Mouse (Mus musculus): ENCODE measurements at regions not wholly inside any gene's neighbourhood (a gene's known extent, or its start where the extent isn't known, plus 50 kb on each side); places are given as distances from the start of the nearest gene placed in this dataset.

- DNase-seq (ENCODE audit: low read depth, low spot score): no peak
Observed at GRCm38 (mm10) chr13:59916166-59917044, 93.5 kb upstream of the Tut7 start.

GRCm38 (mm10) chr13:59915734-59916133 is 92.8 kb upstream of the Tut7 start:
- no peak for DNase-seq (ENCODE audit: low read depth, low spot score)

GRCm38 (mm10) chr13:59910179-59911071 is 87.5 kb upstream of the Tut7 start:
- DNase-seq (ENCODE audit: low read depth, low spot score): no peak

GRCm38 (mm10) chr13:59909400-59909799 is 86.5 kb upstream of the Tut7 start:
- no peak for DNase-seq (ENCODE audit: low read depth, low spot score)

GRCm38 (mm10) chr13:59908786-59909185 is 85.8 kb upstream of the Tut7 start:
- DNase-seq (ENCODE audit: low read depth, low spot score): no peak

GRCm38 (mm10) chr13:59905488-59905887 is 82.5 kb upstream of the Tut7 start:
- no peak for DNase-seq (ENCODE audit: low read depth, low spot score)

- no peak for DNase-seq (ENCODE audit: low read depth, low spot score)
Observed at GRCm38 (mm10) chr13:59904415-59904814, 81.5 kb upstream of the Tut7 start.

GRCm38 (mm10) chr13:59899521-59899920 is 76.6 kb upstream of the Tut7 start:
- DNase-seq (ENCODE audit: low read depth, low spot score): no peak

GRCm38 (mm10) chr13:59895754-59896153 is 72.8 kb upstream of the Tut7 start:
- DNase-seq (ENCODE audit: low read depth, low spot score): no peak

- DNase-seq (ENCODE audit: low read depth, low spot score): no peak
Observed at GRCm38 (mm10) chr13:59894094-59894493, 71.1 kb upstream of the Tut7 start.

- DNase-seq (ENCODE audit: low read depth, low spot score): no peak
Observed at GRCm38 (mm10) chr13:59892961-59893360, 70.0 kb upstream of the Tut7 start.

GRCm38 (mm10) chr13:59892340-59892739 is 69.4 kb upstream of the Tut7 start:
- no peak for DNase-seq (ENCODE audit: low read depth, low spot score)

GRCm38 (mm10) chr13:59891737-59892136 is 68.8 kb upstream of the Tut7 start:
- no peak for DNase-seq (ENCODE audit: low read depth, low spot score)

- peak; percentile 45 for DNase-seq (ENCODE audit: low read depth, low spot score)
Observed at GRCm38 (mm10) chr13:59889468-59890117, 66.6 kb upstream of the Tut7 start.

- DNase-seq (ENCODE audit: low read depth, low spot score): no peak
Observed at GRCm38 (mm10) chr13:59888038-59889016, 65.4 kb upstream of the Tut7 start.

- no peak for DNase-seq (ENCODE audit: low read depth, low spot score)
Observed at GRCm38 (mm10) chr13:59887306-59887705, 64.4 kb upstream of the Tut7 start.

GRCm38 (mm10) chr13:59886572-59886971 is 63.6 kb upstream of the Tut7 start:
- DNase-seq (ENCODE audit: low read depth, low spot score): no peak

- DNase-seq (ENCODE audit: low read depth, low spot score): no peak
Observed at GRCm38 (mm10) chr13:59881989-59882784, 59.2 kb upstream of the Tut7 start.

GRCm38 (mm10) chr13:59880055-59880454 is 57.1 kb upstream of the Tut7 start:
- no peak for DNase-seq (ENCODE audit: low read depth, low spot score)

- peak; percentile 85 for DNase-seq (ENCODE audit: low read depth, low spot score)
Observed at GRCm38 (mm10) chr13:59875637-59876036, 52.7 kb upstream of the Tut7 start.

Data from skeletal muscle tissue, adult 2 months (tissue).